Mouse (Mus musculus): ENCODE results near the gene Sppl2a. TPM values are rescaled to one million over a fixed set of nuclear protein-coding genes. Genes with fewer than 3 reads are reported as not detected.
"Not testable (repeated sequence)": the region's sequence is repeated elsewhere in the genome, so short reads cannot be mapped to it uniquely, and the experiment has no call there.

The Sppl2a gene
- total RNA-seq (2021), result 10 to 100 TPM; 43.5 to 49.9 TPM

GRCm38 (mm10) chr2:126932897-126933641 lies at the start of gene Sppl2a:
Gene Sppl2a (minus strand): TSS chr2:126933235.
- DNase-seq, result peak; percentile 91

GRCm38 (mm10) chr2:126977428-126977827 lies 44.4 kb upstream of the Sppl2a start:
- no peak for DNase-seq

GRCm38 (mm10) chr2:126961696-126962095 lies 28.7 kb upstream of the Sppl2a start:
- DNase-seq, result no peak

GRCm38 (mm10) chr2:126955671-126956070 lies 22.6 kb upstream of the Sppl2a start:
- no peak for DNase-seq

- DNase-seq, result peak; percentile 72
Observed at GRCm38 (mm10) chr2:126951085-126951484, 18.1 kb upstream of the Sppl2a start.

GRCm38 (mm10) chr2:126950453-126950852 lies 17.4 kb upstream of the Sppl2a start:
- no peak for DNase-seq

- peak; percentile 68 for DNase-seq
Observed at GRCm38 (mm10) chr2:126949856-126950255, 16.8 kb upstream of the Sppl2a start.

GRCm38 (mm10) chr2:126949297-126949696 lies 16.3 kb upstream of the Sppl2a start:
- not testable (repeated sequence) for DNase-seq

GRCm38 (mm10) chr2:126948231-126948630 lies 15.2 kb upstream of the Sppl2a start:
- no peak for DNase-seq

- no peak for DNase-seq
Observed at GRCm38 (mm10) chr2:126947646-126948045, 14.6 kb upstream of the Sppl2a start.

- DNase-seq, result no peak
Observed at GRCm38 (mm10) chr2:126943211-126943610, 10.2 kb upstream of the Sppl2a start.

- no peak for DNase-seq
Observed at GRCm38 (mm10) chr2:126940314-126940866, 7.4 kb upstream of the Sppl2a start.

GRCm38 (mm10) chr2:126938069-126938468 lies 5.0 kb upstream of the Sppl2a start:
- DNase-seq, result no peak

- DNase-seq, result no peak
Observed at GRCm38 (mm10) chr2:126933921-126934320, 886 bp upstream of the Sppl2a start.

- no peak for DNase-seq
Observed at GRCm38 (mm10) chr2:126932261-126932896, 656 bp downstream of the Sppl2a start.

- DNase-seq, result no peak
Observed at GRCm38 (mm10) chr2:126931784-126932183, 1.3 kb downstream of the Sppl2a start.

- no peak for DNase-seq
Observed at GRCm38 (mm10) chr2:126928681-126929080, 4.4 kb downstream of the Sppl2a start.

- no peak for DNase-seq
Observed at GRCm38 (mm10) chr2:126920358-126921060, 12.5 kb downstream of the Sppl2a start.

GRCm38 (mm10) chr2:126916236-126916635 lies 16.8 kb downstream of the Sppl2a start:
- no peak for DNase-seq

GRCm38 (mm10) chr2:126914096-126914495 lies 18.9 kb downstream of the Sppl2a start:
- peak; percentile 11 for DNase-seq

GRCm38 (mm10) chr2:126904162-126904561 lies 28.9 kb downstream of the Sppl2a start:
- DNase-seq, result no peak

GRCm38 (mm10) chr2:126897511-126897910 lies 35.5 kb downstream of the Sppl2a start:
- DNase-seq, result peak; percentile 45

- DNase-seq, result no peak
Observed at GRCm38 (mm10) chr2:126896941-126897340, 36.1 kb downstream of the Sppl2a start.
